Mouse (Mus musculus): ENCODE data around the gene Stip1.

DNA sequence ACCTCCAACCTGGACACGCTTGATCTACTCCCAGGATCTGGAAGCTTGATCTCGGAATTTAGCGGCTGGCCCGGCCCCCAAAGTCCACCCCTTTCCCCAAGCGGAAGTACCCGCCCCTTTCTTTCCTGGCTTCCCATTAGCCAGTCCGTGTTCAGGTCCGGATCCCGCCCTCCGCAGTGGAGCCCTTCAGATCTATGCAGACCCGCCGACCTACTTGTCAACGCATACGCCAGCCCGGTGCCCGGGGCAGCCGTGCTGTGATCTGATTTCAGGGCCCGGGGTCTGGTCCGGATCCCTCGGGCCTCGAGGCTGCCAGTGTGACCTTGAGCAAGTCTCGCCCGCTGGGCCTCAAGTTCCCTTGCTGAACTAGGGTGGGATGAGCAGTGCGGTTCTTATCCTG is 43.8 kb downstream of the Stip1 start, which contains the start of the genes Nudt22 and Trpt1:
- no peak for TF ChIP-seq CTCF (conservative IDR thresholded peaks at IDR 0.05 in 1 of 2, IDR thresholded peaks at IDR 0.05 in 1 of 2; ENCODE audit: low read depth in 2 of 2, low read length in 2 of 2)
- TF ChIP-seq EP300 (IDR thresholded peaks at IDR 0.05; ENCODE audit: low read length): no peak
- TF ChIP-seq POLR2A (IDR thresholded peaks at IDR 0.05; ENCODE audit: low read depth, low read length): peak; percentile 61; the same call in 1 of the 2 replicates
- no peak for TF ChIP-seq USF2 (conservative IDR thresholded peaks at IDR 0.05; ENCODE audit: low read depth, low read length)
- TF ChIP-seq UBTF (IDR thresholded peaks at IDR 0.05; ENCODE audit: low read depth, low read length): no peak
- no peak for TF ChIP-seq IRF4 (IDR thresholded peaks at IDR 0.05; ENCODE audit: low read depth, low read length)
- 0 out of 2 replicates have a peak, but pooled peaks have one; percentile 49 for TF ChIP-seq NELFE (IDR thresholded peaks at IDR 0.05; ENCODE audit: low read depth, low read length)
- TF ChIP-seq CHD2 (IDR thresholded peaks at IDR 0.05; ENCODE audit: low read length): no peak
- no peak for TF ChIP-seq MXI1 (IDR thresholded peaks at IDR 0.05; ENCODE audit: low read depth, low read length)
